Mouse (Mus musculus) forebrain, embryonic 14.5 days (tissue): Measurements from ENCODE around the gene Mb. TPM values are rescaled to one million over a fixed set of nuclear protein-coding genes. Genes with fewer than 3 reads are reported as not detected.

Source experiments
- ATAC-seq: fragments of 200-750 bp; cut with Nextera tagmentation; 2 replicates; pipeline ENCODE4 v1.8.0; 2017; ENCODE audit warnings: mild to moderate bottlenecking, moderate library complexity
- DNase-seq: peaks from one replicate; pipeline ENCODE4 v3.0.0-alpha.2; 2015; ENCODE audit warnings: low spot score
- H3K27ac ChIP-seq: fragments of 300-500 bp; sonication (generic); 2 replicates; pipeline ENCODE4 v1.5.1; 2014; ENCODE audit warnings: low read depth, mild to moderate bottlenecking, control low read depth, low read length, moderate library complexity
- H3K27me3 ChIP-seq: fragments of 300-500 bp; sonication (generic); replicated peaks from 2 replicates; pipeline ENCODE4 v1.6.1; 2014; ENCODE audit warnings: low read length, control low read depth, mixed read lengths; ENCODE audit not compliant: control insufficient read depth, insufficient read depth
- H3K36me3 ChIP-seq: fragments of 300-500 bp; sonication (generic); 2 replicates; pipeline ENCODE4 v1.6.1; 2014; ENCODE audit warnings: low read length, control low read depth; ENCODE audit not compliant: control insufficient read depth, insufficient read depth
- H3K4me1 ChIP-seq: fragments of 300-500 bp; sonication (generic); 2 replicates; pipeline ENCODE4 v1.6.1; 2014; ENCODE audit warnings: antibody characterized with exemption, low read length, control low read depth; ENCODE audit not compliant: control insufficient read depth, insufficient read depth
- H3K4me2 ChIP-seq: fragments of 300-500 bp; sonication (generic); 2 replicates; pipeline ENCODE4 v1.6.1; 2014; ENCODE audit warnings: mild to moderate bottlenecking, control low read depth, low read length
- H3K4me3 ChIP-seq: fragments of 300-500 bp; sonication (generic); 2 replicates; pipeline ENCODE4 v1.5.1; 2014; ENCODE audit warnings: low read depth, low read length, control low read depth
- H3K9ac ChIP-seq: fragments of 300-500 bp; sonication (generic); 2 replicates; pipeline ENCODE4 v1.6.1; 2014; ENCODE audit warnings: mild to moderate bottlenecking, low read length, control low read depth, moderate library complexity
- H3K9me3 ChIP-seq: fragments of 300-500 bp; sonication (generic); replicated peaks from 2 replicates; pipeline ENCODE4 v1.6.1; 2016; ENCODE audit warnings: low read length, control low read depth, mixed read lengths; ENCODE audit not compliant: control insufficient read depth
- WGBS: fragments of 180-500 bp; shearing (Covaris S2); extraction: QIAGEN DNeasy Blood & Tissue Kit; methylation state at CpG from one replicate; pipeline ENCODE4 v1.1.7; 2014; 5-methylcytosine and 5-hydroxymethylcytosine counted together
- polyA plus RNA-seq: library from polyadenylated mRNA; unstranded; fragments of >200 nt; fragmentation: Nextera tagmentation; extraction: Ambion mirVana; gene quantifications from 2 replicates; pipeline ENCODE4 v1.2.1, GENCODE M21; 2014

The Mb gene
- polyA plus RNA-seq, 1 experiment from 2014 or later, result not detected

- DNase-seq (no peak), ATAC-seq (no peak)
- Histone ChIP-seq H3K27ac (no peak overlapping the region), H3K4me2 (no peak overlapping the region), H3K27me3 (no peaks in the 10 kb centered on the region), H3K9me3 (no peaks in the 10 kb centered on the region), H3K4me3 (no peak overlapping the region), H3K4me1 (peaks cover 5% of the 10 kb centered on the region; the same call in 1 of the 2 replicates), H3K9ac (no peak overlapping the region), H3K36me3 (no peaks in the 10 kb centered on the region)
- WGBS, result 84% methylated on average over 4 of the region's 4 CpGs
Measured at GRCm38 (mm10) chr15:77014985-77015384, 35.5 kb downstream of the Mb start.

- Histone ChIP-seq H3K27ac (peak overlapping the region; percentile 80), H3K4me3 (no peak overlapping the region), H3K36me3 (no peaks in the 10 kb centered on the region), H3K9me3 (no peaks in the 10 kb centered on the region), H3K9ac (no peak overlapping the region), H3K27me3 (no peaks in the 10 kb centered on the region), H3K4me2 (no peak overlapping the region), H3K4me1 (peaks cover 5% of the 10 kb centered on the region; the same call in 1 of the 2 replicates)
- DNase-seq, result no peak
- ATAC-seq, result no peak
- WGBS, result 88% methylated on average over 6 of the region's 6 CpGs
Measured at GRCm38 (mm10) chr15:77014431-77014830, 36.0 kb downstream of the Mb start.

GRCm38 (mm10) chr15:77013753-77014241 lies 36.7 kb downstream of the Mb start:
- H3K4me1 ChIP-seq, result peaks cover 5% of the 10 kb centered on the region; the same call in 1 of the 2 replicates
- 0 out of 2 replicates have a peak overlapping the region, but pooled peaks have one; percentile 5 for H3K4me2 ChIP-seq
- H3K27ac ChIP-seq, result peak overlapping the region; percentile 80
- no peaks in the 10 kb centered on the region for H3K36me3 ChIP-seq
- no peaks in the 10 kb centered on the region for H3K9me3 ChIP-seq
- no peak overlapping the region for H3K4me3 ChIP-seq
- ATAC-seq, result peak; percentile 72
- peak; percentile 73 for DNase-seq
- WGBS, result 42% methylated on average over 15 of the region's 15 CpGs
- no peaks in the 10 kb centered on the region for H3K27me3 ChIP-seq
- no peak overlapping the region for H3K9ac ChIP-seq

GRCm38 (mm10) chr15:77008851-77009250 lies 41.6 kb downstream of the Mb start:
- Histone ChIP-seq H3K9me3 (no peaks in the 10 kb centered on the region), H3K4me3 (no peak overlapping the region), H3K36me3 (no peaks in the 10 kb centered on the region), H3K4me1 (peaks cover 4% of the 10 kb centered on the region; the same call in 1 of the 2 replicates), H3K27ac (no peak overlapping the region), H3K4me2 (no peak overlapping the region), H3K9ac (no peak overlapping the region), H3K27me3 (no peaks in the 10 kb centered on the region)
- 92% methylated on average over 6 of the region's 6 CpGs for WGBS
- ATAC-seq (no peak), DNase-seq (no peak)

DNA sequence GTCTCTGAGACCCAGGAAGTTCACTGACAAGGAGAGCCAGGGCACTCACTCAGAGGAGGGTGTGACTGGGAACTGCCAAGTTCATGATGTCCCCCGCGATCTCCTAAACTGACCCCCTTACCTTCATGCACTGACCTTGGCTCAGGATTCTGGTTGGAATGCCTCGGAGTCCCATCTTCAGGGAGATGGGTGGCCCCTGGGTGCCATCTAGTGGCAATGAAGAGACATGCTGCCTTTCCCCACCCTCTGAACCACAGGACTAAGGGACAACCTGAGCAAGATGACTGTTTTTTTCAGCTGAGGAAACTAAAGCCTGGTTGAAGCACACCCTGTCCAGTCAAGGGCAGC lies 46.6 kb downstream of the Mb start:
- H3K27me3 ChIP-seq, result no peaks in the 10 kb centered on the region
- no peak overlapping the region for H3K27ac ChIP-seq
- H3K4me1 ChIP-seq, result no peaks in the 10 kb centered on the region
- no peak overlapping the region for H3K9ac ChIP-seq
- DNase-seq (peak; percentile 66), ATAC-seq (no peak)
- 23% methylated on average over 3 of the region's 3 CpGs for WGBS
- H3K4me3 ChIP-seq, result no peak overlapping the region
- H3K36me3 ChIP-seq, result no peaks in the 10 kb centered on the region
- no peak overlapping the region for H3K4me2 ChIP-seq
- H3K9me3 ChIP-seq, result no peaks in the 10 kb centered on the region

- DNase-seq, result no peak
- Histone ChIP-seq H3K4me2 (no peak overlapping the region), H3K27ac (no peak overlapping the region), H3K4me1 (no peaks in the 10 kb centered on the region), H3K9me3 (no peaks in the 10 kb centered on the region), H3K27me3 (no peaks in the 10 kb centered on the region), H3K9ac (no peak overlapping the region), H3K36me3 (no peaks in the 10 kb centered on the region), H3K4me3 (no peak overlapping the region)
- WGBS, result 89% methylated on average over 3 of the region's 3 CpGs
- no peak for ATAC-seq
Measured at GRCm38 (mm10) chr15:77003173-77003867, 47.1 kb downstream of the Mb start.

- 0 out of 2 replicates have a peak overlapping the region, but pooled peaks have one; percentile 21 for H3K9ac ChIP-seq
- no peaks in the 10 kb centered on the region for H3K4me1 ChIP-seq
- H3K4me3 ChIP-seq, result no peak overlapping the region
- no peaks in the 10 kb centered on the region for H3K9me3 ChIP-seq
- H3K4me2 ChIP-seq, result peak overlapping the region; percentile 23; the same call in 1 of the 2 replicates
- H3K27me3 ChIP-seq, result no peaks in the 10 kb centered on the region
- ATAC-seq (no peak), DNase-seq (peak; percentile 53)
- H3K36me3 ChIP-seq, result no peaks in the 10 kb centered on the region
- no peak overlapping the region for H3K27ac ChIP-seq
- 47% methylated on average over 21 of the region's 21 CpGs for WGBS
Measured at GRCm38 (mm10) chr15:76998878-76999588, 51.4 kb downstream of the Mb start.

GRCm38 (mm10) chr15:76998048-76998447 lies 52.4 kb downstream of the Mb start:
- Histone ChIP-seq H3K27me3 (no peaks in the 10 kb centered on the region), H3K4me2 (no peak overlapping the region), H3K27ac (no peak overlapping the region), H3K9me3 (no peaks in the 10 kb centered on the region), H3K4me1 (no peaks in the 10 kb centered on the region), H3K36me3 (no peaks in the 10 kb centered on the region), H3K9ac (no peak overlapping the region), H3K4me3 (no peak overlapping the region)
- 75% methylated on average over 2 of the region's 2 CpGs for WGBS
- no peak for DNase-seq
- ATAC-seq, result no peak

DNA sequence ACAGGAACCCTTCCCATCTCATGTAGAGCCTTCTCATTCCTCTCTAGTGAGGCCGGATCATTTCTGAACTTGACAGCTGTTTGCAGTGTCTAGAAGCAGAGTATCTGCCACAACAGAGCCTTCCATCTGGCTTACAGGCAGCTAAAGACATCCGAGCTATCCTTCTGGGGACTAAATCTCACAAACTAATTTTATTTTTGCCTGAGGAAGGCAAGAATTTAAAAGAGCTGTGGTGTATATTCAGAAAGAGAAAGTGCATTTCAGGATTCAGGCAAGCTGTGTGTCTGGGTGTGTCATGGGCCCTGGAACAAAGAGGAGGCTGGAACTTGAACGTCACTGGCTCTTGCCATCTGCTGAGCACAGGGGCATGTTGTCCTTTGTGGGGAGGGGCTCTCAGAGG lies 56.1 kb downstream of the Mb start:
- 80% methylated on average over 3 of the region's 3 CpGs for WGBS
- Histone ChIP-seq H3K4me3 (no peak overlapping the region), H3K9me3 (no peaks in the 10 kb centered on the region), H3K4me1 (no peaks in the 10 kb centered on the region), H3K27ac (no peak overlapping the region), H3K27me3 (no peaks in the 10 kb centered on the region), H3K9ac (no peak overlapping the region), H3K36me3 (no peaks in the 10 kb centered on the region), H3K4me2 (no peak overlapping the region)
- DNase-seq (no peak), ATAC-seq (no peak)
